ENCODE assay signal across 13 mouse cellular contexts in the genomic region with DNA sequence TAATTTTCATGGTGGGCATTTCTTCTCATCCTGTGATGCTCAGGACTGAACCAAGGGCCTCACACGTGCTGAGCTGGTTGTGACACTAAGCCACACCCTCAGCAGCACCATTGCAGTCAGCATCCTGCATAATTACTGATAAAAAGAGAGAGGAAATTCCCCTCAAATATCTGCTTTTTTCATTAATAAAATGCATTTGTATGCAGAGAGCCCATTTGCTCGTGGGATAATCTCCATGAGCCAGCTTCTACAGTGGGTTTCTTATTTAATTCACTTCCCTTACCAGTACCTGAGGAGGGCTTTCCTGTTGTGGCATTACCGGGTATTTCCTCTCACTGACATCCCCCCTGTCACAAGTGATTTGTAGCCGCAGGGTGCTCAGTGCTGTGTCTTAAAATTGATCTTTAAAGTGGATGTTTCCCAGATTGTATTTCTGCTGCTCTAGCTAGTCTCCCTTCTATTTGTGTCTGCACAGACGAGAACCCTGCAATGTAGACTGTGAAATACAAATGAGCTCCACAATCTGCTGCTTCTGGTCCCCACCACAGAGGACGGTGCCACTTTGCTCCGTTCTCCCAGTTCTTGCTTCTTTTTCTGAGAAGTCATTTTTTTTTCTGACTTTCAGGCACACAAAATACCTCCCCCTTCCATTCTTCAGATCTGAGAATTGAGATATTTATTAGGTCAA. TPM values are rescaled to one million over a fixed set of nuclear protein-coding genes. Genes with fewer than 3 reads are reported as not detected.
DNase-seq lines count a peak whose midpoint lies in the region; ATAC-seq and TF ChIP-seq lines count a peak whose summit lies in the region.
"Had no signal": no experiment of that assay in that cellular context is flagged by ENCODE, and none has a peak within 500 bp of the region (broad histone marks: within the 10 kb centered on the region; RNA-seq: fewer than 3 reads in every experiment).

No protein-coding gene starts in this region.

- TF ChIP-seq POLR2A in brain, embryonic 14.5 days (IDR thresholded peaks at IDR 0.05; ENCODE audit: borderline replicate concordance, extremely low read depth, insufficient read depth, insufficient read length, poor library complexity, severe bottlenecking) = no peak

- H3K27me3 ChIP-seq in neural tube, embryonic 15.5 days (replicated peaks) = no peaks in the 10 kb centered on the region
- H3K27me3 ChIP-seq in liver, embryonic 12.5 days (replicated peaks) = 0 out of 2 replicates have a peak, but pooled peaks cover 4% of the 10 kb centered on the region
- H3K27me3 ChIP-seq: heart, embryonic 15.5 days; intestine, embryonic 15.5 days; liver, embryonic 15.5 days had no signal

- H3K36me3 ChIP-seq in neural tube, embryonic 15.5 days = no peaks in the 10 kb centered on the region
- H3K36me3 ChIP-seq in liver, embryonic 12.5 days = no peaks in the 10 kb centered on the region
- H3K36me3 ChIP-seq: heart, embryonic 15.5 days; intestine, embryonic 15.5 days; liver, embryonic 15.5 days had no signal

- no peak overlapping the region for H3K4me3 ChIP-seq in neural tube, embryonic 15.5 days (replicated peaks)
- H3K4me3 ChIP-seq in liver, embryonic 12.5 days = no peak overlapping the region
- H3K4me3 ChIP-seq: heart, embryonic 15.5 days; intestine, embryonic 15.5 days; left cerebral cortex, adult 2 months; liver, embryonic 15.5 days had no signal

- no peaks in the 10 kb centered on the region for H3K9me3 ChIP-seq in neural tube, embryonic 15.5 days (replicated peaks)
- no peaks in the 10 kb centered on the region for H3K9me3 ChIP-seq in liver, embryonic 12.5 days (replicated peaks)
- H3K9me3 ChIP-seq: heart, embryonic 15.5 days; intestine, embryonic 15.5 days; liver, embryonic 15.5 days had no signal

- 0 out of 2 replicates have a peak overlapping the region, but pooled peaks have one; percentile 20 for H3K27ac ChIP-seq in neural tube, embryonic 15.5 days (replicated peaks)
- no peak overlapping the region for H3K27ac ChIP-seq in liver, embryonic 12.5 days
- H3K27ac ChIP-seq: heart, embryonic 15.5 days; intestine, embryonic 15.5 days; left cerebral cortex, adult 2 months; liver, embryonic 15.5 days had no signal

- WGBS in neural tube, embryonic 15.5 days = 46% methylated on average over 7 of the region's 7 CpGs
- 28% methylated on average over 7 of the region's 7 CpGs for WGBS in liver, embryonic 12.5 days (ENCODE audit: insufficient replicate concordance)

- ATAC-seq in neural tube, embryonic 15.5 days (ENCODE audit: low FRiP score) = no peak
- peak; percentile 57; the same call in 1 of the 2 replicates for ATAC-seq in liver, embryonic 12.5 days
- ATAC-seq: intestine, embryonic 15.5 days had no signal

- no peak overlapping the region for H3K9ac ChIP-seq in neural tube, embryonic 15.5 days (replicated peaks)
- no peak overlapping the region for H3K9ac ChIP-seq in liver, embryonic 12.5 days
- H3K9ac ChIP-seq: heart, embryonic 15.5 days; intestine, embryonic 15.5 days; liver, embryonic 15.5 days had no signal

- H3K4me1 ChIP-seq in neural tube, embryonic 15.5 days = 0 out of 2 replicates have a peak, but pooled peaks cover 6% of the 10 kb centered on the region
- peaks cover 19% of the 10 kb centered on the region for H3K4me1 ChIP-seq in liver, embryonic 12.5 days
- H3K4me1 ChIP-seq: heart, embryonic 15.5 days; intestine, embryonic 15.5 days had no signal

- no peak for DNase-seq in neural tube, embryonic 10.5 days (ENCODE audit: extremely low spot score, low spot score)
- peak; percentile 48 for DNase-seq in brain, embryonic 14.5 days (ENCODE audit: low read depth)
- no peak for DNase-seq in urinary bladder, postnatal 25 days (ENCODE audit: low spot score)
- no peak for DNase-seq in lung, postnatal 14 days
- DNase-seq in kidney, adult 18-20 months = no peak
- DNase-seq: kidney, postnatal 36 days; right cerebral cortex, postnatal 14 days had no signal

- H3K4me2 ChIP-seq in neural tube, embryonic 15.5 days = no peak overlapping the region
- H3K4me2 ChIP-seq in liver, embryonic 12.5 days = no peak overlapping the region
- H3K4me2 ChIP-seq: heart, embryonic 15.5 days; intestine, embryonic 15.5 days; liver, embryonic 15.5 days had no signal

- no peak for TF ChIP-seq CTCF in brain, embryonic 14.5 days (IDR thresholded peaks at IDR 0.05; ENCODE audit: borderline replicate concordance, extremely low read depth, insufficient read depth, insufficient read length)

RNA-seq across cellular contexts. Expression of a gene that starts 43.8 kb away (rescaled TPM):
- polyA plus RNA-seq in neural tube, embryonic 15.5 days (2015; fragmentation: Nextera tagmentation; extraction: Ambion mirVana) = 0.11 TPM in 1 of 2 replicates, not detected in the other
- 0.04 TPM in 1 of 2 replicates, not detected in the other for polyA plus RNA-seq in brain, embryonic 14.5 days (2012; rRNA removed)
- 0.24 TPM in 1 of 2 replicates, not detected in the other for polyA plus RNA-seq in liver, embryonic 12.5 days (2016; fragmentation: Nextera tagmentation; extraction: Ambion mirVana)
- polyA plus RNA-seq: intestine, embryonic 15.5 days had no signal
